Mouse (Mus musculus) heart, embryonic 16.5 days (tissue): ENCODE measurements around the gene 1700017B05Rik. TPM values are rescaled to one million over a fixed set of nuclear protein-coding genes. Genes with fewer than 3 reads are reported as not detected.
A peak's percentile ranks its signal among the peaks of the same experiment; 100 is the strongest.

Experiments used
- ATAC-seq: fragments of 200-750 bp; cut with Nextera tagmentation; replicated peaks from 2 replicates; pipeline ENCODE4 v1.8.0; 2017; ENCODE audit warnings: moderate number of reproducible peaks; ENCODE audit not compliant: insufficient read depth, low FRiP score; ENCODE audit errors: extremely low read depth
- H3K27ac ChIP-seq: fragments of 300-500 bp; sonication (generic); 2 replicates; pipeline ENCODE4 v1.5.1; 2014; ENCODE audit warnings: mild to moderate bottlenecking, low read length, control low read depth, moderate library complexity
- H3K27me3 ChIP-seq: fragments of 300-500 bp; sonication (generic); 2 replicates; pipeline ENCODE4 v1.6.1; 2014; ENCODE audit warnings: low read length, mixed read lengths; ENCODE audit not compliant: control insufficient read depth, insufficient read depth
- H3K36me3 ChIP-seq: fragments of 300-500 bp; sonication (generic); 2 replicates; pipeline ENCODE4 v1.6.1; 2014; ENCODE audit not compliant: control insufficient read depth, insufficient read depth
- H3K4me1 ChIP-seq: fragments of 300-500 bp; sonication (generic); 2 replicates; pipeline ENCODE4 v1.6.1; 2014; ENCODE audit warnings: low read length, mixed read lengths; ENCODE audit not compliant: control insufficient read depth, insufficient read depth
- H3K4me2 ChIP-seq: fragments of 300-500 bp; sonication (generic); 2 replicates; pipeline ENCODE4 v1.6.1; 2014; ENCODE audit warnings: low read depth, mild to moderate bottlenecking, control low read depth, low read length
- H3K4me3 ChIP-seq: fragments of 300-500 bp; sonication (generic); 2 replicates; pipeline ENCODE4 v1.5.1; 2014; ENCODE audit warnings: mild to moderate bottlenecking, control low read depth, low read length
- H3K9ac ChIP-seq: fragments of 300-500 bp; sonication (generic); 2 replicates; pipeline ENCODE4 v1.6.1; 2014; ENCODE audit warnings: low read length, control low read depth
- H3K9me3 ChIP-seq: fragments of 300-500 bp; sonication (generic); replicated peaks from 2 replicates; pipeline ENCODE4 v1.6.1; 2016; ENCODE audit warnings: low read length; ENCODE audit not compliant: control insufficient read depth
- WGBS: fragments of 180-500 bp; shearing (Covaris S2); extraction: QIAGEN DNeasy Blood & Tissue Kit; methylation state at CpG from one replicate; pipeline ENCODE4 v1.1.7; 2014; 5-methylcytosine and 5-hydroxymethylcytosine counted together
- polyA plus RNA-seq: library from polyadenylated mRNA; unstranded; fragments of >200 nt; fragmentation: Nextera tagmentation; extraction: Ambion mirVana; gene quantifications from 2 replicates; pipeline ENCODE4 v1.2.1, GENCODE M21; 2015

The 1700017B05Rik gene
- polyA plus RNA-seq, 1 experiment from 2014 or later = 14.2 TPM

GRCm38 (mm10) chr9:57297938-57298337 lies 35.5 kb upstream of the 1700017B05Rik start:
- Histone ChIP-seq H3K36me3 (no peaks in the 10 kb centered on the region), H3K4me3 (no peak overlapping the region), H3K9ac (no peak overlapping the region), H3K27ac (no peak overlapping the region), H3K4me2 (no peak overlapping the region), H3K4me1 (no peaks in the 10 kb centered on the region), H3K9me3 (no peaks in the 10 kb centered on the region), H3K27me3 (no peaks in the 10 kb centered on the region)
- 93% methylated on average over 2 of the region's 2 CpGs for WGBS
- no peak for ATAC-seq

GRCm38 (mm10) chr9:57296277-57296676 lies 33.9 kb upstream of the 1700017B05Rik start:
- H3K4me2 ChIP-seq = no peak overlapping the region
- WGBS = 68% methylated on average over 8 of the region's 8 CpGs
- ATAC-seq = no peak

GRCm38 (mm10) chr9:57295666-57296065 lies 33.3 kb upstream of the 1700017B05Rik start:
- Histone ChIP-seq H3K4me1 (no peaks in the 10 kb centered on the region), H3K9ac (no peak overlapping the region), H3K4me2 (no peak overlapping the region), H3K9me3 (no peaks in the 10 kb centered on the region), H3K27me3 (no peaks in the 10 kb centered on the region), H3K27ac (no peak overlapping the region), H3K36me3 (no peaks in the 10 kb centered on the region), H3K4me3 (no peak overlapping the region)
- WGBS = 62% methylated on average over 3 of the region's 3 CpGs
- ATAC-seq = no peak

More at GRCm38 (mm10) chr9:57296277-57296676, 33.9 kb upstream of the 1700017B05Rik start:
- Histone ChIP-seq H3K4me1 (no peaks in the 10 kb centered on the region), H3K9me3 (no peaks in the 10 kb centered on the region), H3K36me3 (no peaks in the 10 kb centered on the region), H3K27me3 (no peaks in the 10 kb centered on the region), H3K9ac (no peak overlapping the region), H3K4me3 (no peak overlapping the region), H3K27ac (no peak overlapping the region)

- H3K27me3 ChIP-seq = no peaks in the 10 kb centered on the region
- no peak overlapping the region for H3K9ac ChIP-seq
- no peak for ATAC-seq
- no peak overlapping the region for H3K27ac ChIP-seq
- no peaks in the 10 kb centered on the region for H3K36me3 ChIP-seq
- H3K4me1 ChIP-seq = no peaks in the 10 kb centered on the region
- no peak overlapping the region for H3K4me3 ChIP-seq
- no peak overlapping the region for H3K4me2 ChIP-seq
- WGBS = 72% methylated on average over 3 of the region's 3 CpGs
- H3K9me3 ChIP-seq = no peaks in the 10 kb centered on the region
These were observed 32.5 kb upstream of the 1700017B05Rik start for GRCm38 (mm10) chr9:57294905-57295304.

GRCm38 (mm10) chr9:57287183-57287582 lies 24.8 kb upstream of the 1700017B05Rik start:
- Histone ChIP-seq H3K4me1 (no peaks in the 10 kb centered on the region), H3K27me3 (no peaks in the 10 kb centered on the region), H3K9me3 (no peaks in the 10 kb centered on the region), H3K36me3 (no peaks in the 10 kb centered on the region), H3K4me3 (no peak overlapping the region), H3K27ac (no peak overlapping the region), H3K4me2 (no peak overlapping the region), H3K9ac (no peak overlapping the region)
- 86% methylated on average over 6 of the region's 6 CpGs for WGBS
- ATAC-seq = no peak

- Histone ChIP-seq H3K36me3 (no peaks in the 10 kb centered on the region), H3K9me3 (no peaks in the 10 kb centered on the region), H3K9ac (no peak overlapping the region), H3K27ac (no peak overlapping the region), H3K27me3 (no peaks in the 10 kb centered on the region; the same call in 1 of the 2 replicates), H3K4me3 (no peak overlapping the region), H3K4me2 (no peak overlapping the region), H3K4me1 (peaks cover 9% of the 10 kb centered on the region; the same call in 1 of the 2 replicates)
- WGBS = 75% methylated on average over 4 of the region's 4 CpGs
- no peak for ATAC-seq
These were observed 20.9 kb upstream of the 1700017B05Rik start for GRCm38 (mm10) chr9:57283311-57283710.

GRCm38 (mm10) chr9:57282686-57283085 lies 20.3 kb upstream of the 1700017B05Rik start:
- Histone ChIP-seq H3K4me2 (no peak overlapping the region), H3K36me3 (no peaks in the 10 kb centered on the region), H3K9ac (no peak overlapping the region), H3K4me1 (peaks cover 13% of the 10 kb centered on the region), H3K27me3 (no peaks in the 10 kb centered on the region; the same call in 1 of the 2 replicates), H3K27ac (no peak overlapping the region), H3K9me3 (no peaks in the 10 kb centered on the region), H3K4me3 (no peak overlapping the region)
- ATAC-seq = no peak
- 53% methylated on average over 3 of the region's 3 CpGs for WGBS

GRCm38 (mm10) chr9:57281549-57281948 lies 19.1 kb upstream of the 1700017B05Rik start:
- H3K4me3 ChIP-seq = peak overlapping the region; percentile 15; the same call in 1 of the 2 replicates
- H3K4me1 ChIP-seq = peaks cover 15% of the 10 kb centered on the region
- H3K36me3 ChIP-seq = no peaks in the 10 kb centered on the region
- no peaks in the 10 kb centered on the region; the same call in 1 of the 2 replicates for H3K27me3 ChIP-seq
- ATAC-seq = no peak
- H3K4me2 ChIP-seq = peak overlapping the region; percentile 51
- 12% methylated on average over 20 of the region's 20 CpGs for WGBS
- H3K27ac ChIP-seq = no peak overlapping the region
- H3K9me3 ChIP-seq = no peaks in the 10 kb centered on the region
- peak overlapping the region; percentile 32; the same call in 1 of the 2 replicates for H3K9ac ChIP-seq

- 48% methylated on average over 4 of the region's 4 CpGs for WGBS
These were observed 17.0 kb upstream of the 1700017B05Rik start for GRCm38 (mm10) chr9:57279441-57279840.

More at GRCm38 (mm10) chr9:57279441-57279840, 17.0 kb upstream of the 1700017B05Rik start:
- H3K4me2 ChIP-seq = no peak overlapping the region
- no peak overlapping the region for H3K9ac ChIP-seq
- no peak overlapping the region for H3K27ac ChIP-seq
- H3K36me3 ChIP-seq = no peaks in the 10 kb centered on the region
- H3K9me3 ChIP-seq = no peaks in the 10 kb centered on the region
- peaks cover 15% of the 10 kb centered on the region for H3K4me1 ChIP-seq
- no peak overlapping the region for H3K4me3 ChIP-seq
- ATAC-seq = no peak
- H3K27me3 ChIP-seq = no peaks in the 10 kb centered on the region; the same call in 1 of the 2 replicates
